Mouse (Mus musculus) CD4-positive helper T cell, adult 2 months (primary cell): ENCODE data around the gene Luzp2.

Experiments used
- DNase-seq: peaks from one replicate; pipeline ENCODE4 v3.0.0-alpha.2; 2012; ENCODE audit warnings: low read depth, missing footprints, low spot score

The Luzp2 gene

DNA sequence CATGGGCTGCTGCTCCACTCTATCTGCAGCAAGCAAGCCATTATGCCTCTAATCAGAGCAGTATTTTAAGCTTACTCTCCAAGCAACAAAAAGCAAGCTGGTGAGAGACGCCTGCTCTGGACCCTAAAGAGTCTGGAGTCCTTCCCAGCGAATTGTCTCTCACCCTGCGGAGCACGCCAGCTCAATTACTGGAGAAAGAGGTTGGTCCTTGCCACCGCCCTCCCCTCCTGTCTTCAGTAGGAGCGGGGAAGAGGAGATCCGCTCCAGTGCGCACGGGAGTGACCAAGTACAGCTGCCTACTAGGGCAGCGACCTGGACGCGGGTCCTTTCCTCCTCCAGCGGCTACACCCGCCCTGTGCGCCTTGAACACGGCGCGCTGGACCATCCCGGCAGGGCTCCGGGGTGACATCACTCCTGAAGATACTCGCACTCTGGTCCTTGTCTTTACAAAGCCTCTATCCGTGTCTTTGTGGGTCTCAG lies at the start of gene Luzp2:
TSS of gene Luzp2 (plus strand) at position 127 of the 480 bp plus-strand sequence.
- no peak for DNase-seq

DNA sequence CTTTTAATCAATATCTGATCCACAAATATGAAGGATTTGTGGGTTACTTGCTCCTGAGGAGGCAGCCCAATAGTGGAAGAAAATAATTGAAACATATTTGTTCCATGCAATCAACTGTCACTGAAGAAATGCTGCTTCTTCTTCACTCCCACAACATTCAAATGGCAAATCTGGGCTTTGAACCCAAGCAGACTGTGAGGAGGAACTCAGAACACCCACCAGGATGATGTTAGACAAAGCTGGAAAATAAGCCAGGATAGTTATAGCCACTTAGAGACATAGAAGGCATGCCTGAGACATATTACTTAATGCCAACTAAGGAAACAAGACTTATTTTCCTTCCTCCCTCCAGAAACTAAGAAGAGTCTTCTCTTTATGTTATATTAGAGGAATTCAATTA lies 47.8 kb upstream of the Luzp2 start:
- no peak for DNase-seq

DNA sequence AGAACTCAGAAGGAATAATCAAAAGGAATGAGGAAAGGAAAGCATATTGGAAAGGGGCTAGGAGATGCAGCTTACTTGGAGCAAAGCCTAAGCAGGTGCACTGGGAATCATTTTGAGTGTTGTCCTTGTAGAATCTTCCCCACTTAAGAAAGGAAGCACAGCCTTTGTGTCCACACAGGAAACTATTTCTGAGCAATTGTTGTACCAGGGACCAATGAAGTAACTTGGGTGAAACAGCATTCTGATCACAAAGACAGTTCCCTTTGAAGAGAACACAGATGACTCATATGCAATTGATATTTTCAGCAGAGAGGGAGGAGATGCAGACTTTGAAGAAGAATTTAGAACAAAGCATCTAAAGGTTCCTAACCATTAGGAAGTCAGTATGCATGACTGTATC lies 16.7 kb upstream of the Luzp2 start:
- DNase-seq: no peak

DNA sequence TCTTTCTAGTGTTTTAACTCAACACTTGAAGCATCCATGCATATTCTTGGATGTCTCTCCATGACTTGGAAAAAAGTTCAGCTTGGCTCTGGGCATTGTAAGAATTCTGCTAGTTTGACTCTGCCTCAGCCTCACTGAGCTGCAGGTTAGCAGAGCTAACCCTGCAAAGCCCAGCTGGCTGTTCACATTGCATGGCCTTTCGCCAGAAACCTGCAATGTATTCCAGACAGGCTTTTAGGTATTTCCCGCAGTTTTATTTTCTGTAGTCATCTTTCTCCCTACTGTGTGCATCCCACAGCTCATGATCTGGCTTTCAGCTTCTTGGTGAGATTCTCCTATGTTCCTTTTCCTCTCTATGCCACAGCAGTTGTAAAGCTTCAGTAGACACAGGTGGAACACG lies 6.5 kb upstream of the Luzp2 start:
- no peak for DNase-seq

DNA sequence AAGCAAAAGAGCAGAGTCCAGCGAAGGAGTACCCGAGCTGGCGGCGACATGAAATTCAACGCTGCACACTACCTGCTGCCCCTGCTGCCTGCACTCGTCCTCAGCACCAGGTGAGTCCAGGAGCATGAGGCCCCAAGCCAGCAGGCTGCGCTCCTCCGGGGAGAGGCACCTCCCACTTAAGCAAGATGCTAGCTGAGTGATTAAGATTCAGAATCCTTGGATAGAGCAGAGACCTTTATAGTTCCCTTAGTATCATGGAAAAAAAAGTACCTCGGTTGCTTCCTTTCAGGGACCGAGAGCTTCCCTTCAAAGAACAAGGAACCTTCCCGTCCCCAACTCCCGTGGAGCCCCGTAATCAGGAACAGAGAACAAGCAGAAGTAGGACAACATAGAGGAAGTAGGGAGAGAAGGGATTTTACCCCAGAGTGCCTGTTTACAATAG lies 634 bp downstream of the Luzp2 start:
- DNase-seq: no peak

DNA sequence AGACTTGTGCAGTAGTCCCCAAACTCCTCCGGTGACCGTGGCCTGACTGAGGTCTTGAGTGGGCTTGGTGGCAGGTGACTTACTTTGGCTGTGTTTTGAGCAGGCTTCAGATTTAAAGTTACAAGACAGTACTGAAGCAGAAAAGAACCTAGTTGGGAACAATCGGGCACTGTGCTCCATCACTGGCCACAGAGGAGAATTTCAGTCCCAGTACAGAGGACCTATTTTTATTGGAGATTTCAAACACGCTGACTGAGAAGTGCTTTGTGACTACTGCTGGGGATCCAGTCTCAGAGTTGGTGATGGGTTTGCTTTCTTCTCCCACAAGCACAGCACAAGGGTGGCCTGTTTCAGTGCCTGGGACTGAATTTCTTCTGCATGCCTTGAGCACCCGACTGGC lies 1.1 kb downstream of the Luzp2 start:
- DNase-seq: no peak

DNA sequence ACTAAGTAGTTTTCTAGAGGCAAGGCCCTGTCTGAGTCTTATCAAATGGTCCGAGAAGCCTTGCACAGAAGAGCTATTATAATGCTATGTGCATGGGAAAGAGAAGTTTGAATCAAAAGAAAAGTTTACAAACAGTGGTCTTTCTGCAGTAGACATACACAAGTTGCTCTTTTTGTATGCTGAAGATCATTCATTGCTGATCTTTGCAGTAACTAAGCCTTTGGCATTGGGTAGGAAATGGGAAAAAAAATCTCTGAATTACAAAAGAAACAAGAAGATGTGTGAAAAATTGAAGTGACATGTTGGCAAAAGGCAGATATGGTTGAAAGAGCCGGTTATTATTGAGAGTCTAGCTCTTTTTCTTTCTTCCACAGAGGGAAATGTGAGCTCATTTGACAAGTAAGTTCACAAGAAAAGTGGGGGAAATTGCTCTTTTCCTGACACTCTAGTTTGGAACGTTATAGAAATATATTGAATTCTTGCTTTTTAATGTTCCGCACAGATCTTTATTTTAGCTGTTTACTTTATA lies 7.6 kb downstream of the Luzp2 start:
- no peak for DNase-seq

DNA sequence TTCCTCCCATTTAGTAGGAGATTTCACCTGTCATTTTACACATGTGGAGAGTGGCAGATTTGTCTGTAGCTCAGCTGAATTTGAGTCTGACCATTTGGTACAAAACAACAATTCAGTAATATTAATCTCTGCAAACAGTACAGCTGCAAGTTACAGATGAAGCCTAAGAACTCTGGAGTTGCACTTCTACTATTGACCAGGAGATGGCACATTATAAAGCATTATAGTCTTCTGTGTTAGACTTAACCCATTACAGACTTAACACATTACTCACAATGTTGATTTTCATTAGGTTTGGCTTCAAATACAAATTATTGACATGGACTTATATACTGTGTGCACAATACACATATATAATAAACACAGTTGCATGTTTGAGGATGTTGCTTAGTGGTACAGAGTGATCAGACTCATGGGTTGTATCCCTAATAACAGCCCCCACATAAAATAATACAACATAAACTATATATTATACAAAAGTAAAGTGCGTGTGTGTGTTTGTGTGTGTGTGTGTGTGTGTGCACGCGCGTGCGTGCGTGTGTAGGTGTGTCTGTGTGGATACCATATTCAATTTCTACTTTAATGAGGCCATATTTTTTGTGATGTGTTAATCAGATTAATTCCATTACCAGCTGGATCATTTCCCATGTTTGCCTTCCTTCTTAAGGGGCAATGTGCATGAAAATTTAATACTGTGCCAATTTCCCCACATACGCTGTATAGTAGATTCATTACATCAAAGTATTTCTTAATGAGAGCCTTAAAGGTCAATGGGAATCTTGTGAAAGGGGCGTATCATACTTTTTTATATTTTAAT lies 10.8 kb downstream of the Luzp2 start:
- no peak for DNase-seq

DNA sequence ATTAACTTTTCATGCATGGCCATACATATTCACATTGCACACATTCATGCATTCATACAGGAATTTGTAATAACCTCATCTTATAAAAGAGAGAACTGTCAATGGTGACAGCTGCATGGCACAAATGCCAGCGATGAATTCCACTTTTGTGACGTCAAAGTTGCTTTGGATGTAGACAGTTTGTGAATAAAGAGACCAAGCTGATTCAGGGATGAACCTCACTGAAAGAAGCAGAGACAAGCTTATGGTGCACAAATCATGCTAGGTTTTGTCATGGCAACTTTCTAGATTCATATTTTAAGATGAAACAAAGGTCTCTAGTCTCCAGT lies 11.4 kb downstream of the Luzp2 start:
- DNase-seq: no peak

DNA sequence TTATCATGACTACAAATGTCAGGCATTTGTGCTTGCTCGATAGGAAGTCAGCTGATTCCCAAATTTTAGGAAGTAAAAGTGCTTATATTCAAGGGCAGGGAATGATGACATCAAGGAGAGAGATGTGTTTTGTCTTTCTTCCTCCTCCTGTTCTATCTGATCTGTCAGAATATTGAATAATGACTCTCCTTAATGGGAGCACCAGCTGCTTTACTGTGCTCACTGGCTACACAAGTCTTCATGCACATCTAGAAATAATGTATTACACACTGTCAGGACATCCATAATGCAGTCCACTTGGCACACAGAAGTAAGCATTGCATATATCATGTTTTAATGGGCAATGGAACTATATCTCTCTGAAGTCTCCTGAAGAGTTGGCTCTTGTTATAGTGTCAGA lies 17.6 kb downstream of the Luzp2 start:
- DNase-seq: no peak

DNA sequence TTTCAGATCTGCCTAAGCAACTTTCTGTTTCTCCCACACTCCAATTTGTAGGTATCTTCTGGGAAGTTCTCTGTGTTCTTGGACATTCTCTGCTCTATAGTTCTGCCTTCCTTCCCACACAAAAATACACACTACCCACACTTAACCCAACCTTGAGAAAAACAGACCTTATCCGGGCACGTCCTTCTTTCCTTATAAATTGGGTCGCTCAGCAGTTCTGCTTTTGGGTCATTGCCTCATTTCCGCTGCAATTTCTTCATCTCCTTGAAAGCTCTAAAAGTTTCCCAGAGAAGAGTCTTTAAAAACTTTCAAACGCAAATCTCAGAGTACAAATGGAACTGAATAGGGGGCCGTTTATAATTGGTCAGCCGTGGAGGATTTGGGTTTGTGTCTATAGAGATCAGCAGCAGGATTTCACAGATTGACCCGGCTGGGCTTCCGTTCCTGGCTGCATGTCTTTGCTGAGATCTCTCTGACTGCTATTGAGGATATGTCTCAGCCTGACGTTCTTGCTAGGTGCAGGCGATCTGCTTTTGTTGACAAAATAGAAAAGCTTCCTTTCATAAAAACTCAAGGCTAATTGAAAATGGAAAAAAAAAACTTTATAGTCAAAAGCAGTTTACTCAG lies 26.0 kb downstream of the Luzp2 start:
- no peak for DNase-seq

DNA sequence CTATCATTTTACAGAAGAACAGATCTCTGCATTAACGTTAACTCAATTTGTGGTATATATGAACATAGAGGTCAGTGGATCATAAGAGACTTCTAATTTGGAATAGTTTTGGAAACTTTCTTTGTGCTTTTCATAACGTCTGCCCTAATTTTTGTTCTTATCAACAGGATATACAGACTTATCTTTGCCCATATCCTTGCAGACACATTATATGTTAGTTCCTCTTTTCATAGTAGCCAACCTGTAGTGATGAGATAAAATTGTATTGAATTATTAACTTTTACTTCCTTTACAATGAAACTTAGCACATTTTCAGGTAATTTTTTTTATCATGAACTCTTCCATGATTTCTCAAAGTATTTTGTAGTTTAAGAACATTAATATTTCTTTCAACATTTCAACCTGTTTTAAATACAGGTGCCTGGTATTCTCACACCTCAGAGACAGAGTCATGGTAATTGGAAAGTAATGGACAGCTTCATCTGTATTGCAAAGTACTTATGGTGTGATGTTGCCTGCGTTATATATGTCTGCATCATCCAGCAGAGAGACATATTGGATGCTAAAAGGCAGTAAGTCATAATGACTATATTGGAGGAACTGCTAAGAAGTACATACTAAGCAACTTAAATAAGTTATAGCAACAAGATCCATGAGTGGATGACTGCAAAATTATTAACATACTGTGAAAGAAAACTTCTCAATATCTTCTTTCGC lies 43.8 kb downstream of the Luzp2 start:
- DNase-seq: no peak

DNA sequence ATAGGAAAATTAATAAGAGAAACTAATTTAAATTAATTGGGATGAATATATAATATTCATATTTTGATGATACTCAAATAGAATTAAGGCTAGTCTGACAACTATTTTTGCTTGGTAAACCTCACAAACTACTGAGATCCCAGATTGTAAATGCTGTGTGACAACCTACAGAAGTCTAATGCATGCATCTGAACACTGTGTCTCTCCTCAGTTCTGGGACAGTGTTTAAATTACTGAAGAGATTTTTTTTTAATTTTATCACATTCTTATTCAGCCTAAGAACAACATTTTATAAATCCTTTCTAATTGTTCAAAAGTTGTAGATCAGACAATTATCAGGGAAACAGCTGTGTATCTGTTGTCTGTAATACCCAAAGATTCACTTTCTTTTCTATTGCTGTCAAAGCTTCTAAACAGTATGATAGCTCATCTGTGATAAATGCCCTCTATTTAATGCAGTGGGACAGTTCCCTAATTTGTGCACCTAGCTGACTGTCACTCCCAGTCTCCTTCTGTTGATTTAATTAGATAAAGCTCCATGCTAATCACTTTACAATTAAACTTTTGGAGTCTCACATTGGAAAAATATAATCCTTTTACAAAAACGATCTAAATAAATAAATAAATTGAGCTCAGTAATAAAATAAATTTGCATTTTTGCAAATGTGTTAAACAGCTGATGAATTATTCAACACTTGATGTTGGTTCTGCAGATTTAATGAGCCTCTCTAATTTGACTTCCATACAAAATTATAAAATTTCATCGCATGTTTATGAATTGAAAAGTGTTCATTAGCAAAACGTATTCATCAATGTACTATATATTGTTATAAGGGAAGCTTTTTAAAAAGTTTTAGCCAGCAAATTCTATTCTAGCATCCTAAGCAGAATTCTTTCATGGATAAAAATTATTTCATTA lies 58.7 kb downstream of the Luzp2 start:
- no peak for DNase-seq

DNA sequence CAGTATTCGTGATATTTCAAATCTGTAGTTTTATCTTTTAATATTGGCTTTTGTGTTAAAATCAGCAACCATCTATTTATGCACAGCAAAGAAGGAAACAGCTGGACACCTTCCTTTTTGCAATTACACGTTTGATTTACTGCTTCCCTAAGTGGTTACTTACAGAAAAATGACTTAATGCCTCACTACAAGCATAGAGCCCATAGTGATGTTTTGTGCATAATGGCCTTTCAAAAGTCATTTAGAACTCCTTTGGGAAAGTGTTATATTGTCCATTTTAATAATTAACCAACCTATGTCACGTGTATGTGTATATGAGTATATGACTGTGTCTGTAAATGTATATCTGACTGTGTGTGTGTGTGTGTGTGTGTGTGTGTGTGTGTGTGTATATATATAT lies 63.3 kb downstream of the Luzp2 start:
- DNase-seq: no peak

DNA sequence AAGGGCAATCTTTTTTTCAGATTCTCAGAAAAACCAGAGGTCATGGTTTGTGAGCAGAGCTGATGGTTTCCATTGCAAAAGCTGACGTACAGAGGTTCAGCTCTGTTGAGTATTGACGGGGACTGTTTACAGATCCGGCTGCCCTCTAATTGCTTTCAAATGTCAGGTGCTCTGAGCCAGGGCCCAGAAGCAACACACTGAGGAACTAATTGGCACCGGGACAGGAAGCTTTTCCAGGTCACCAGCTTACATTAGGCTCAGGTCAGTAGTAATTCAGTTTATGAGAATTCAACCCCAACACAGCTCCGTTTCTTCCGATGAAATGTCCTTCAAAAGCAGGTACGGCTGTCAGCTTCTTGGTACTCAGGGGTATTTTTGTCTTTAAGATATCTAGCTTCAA lies 74.7 kb downstream of the Luzp2 start:
- DNase-seq: no peak

DNA sequence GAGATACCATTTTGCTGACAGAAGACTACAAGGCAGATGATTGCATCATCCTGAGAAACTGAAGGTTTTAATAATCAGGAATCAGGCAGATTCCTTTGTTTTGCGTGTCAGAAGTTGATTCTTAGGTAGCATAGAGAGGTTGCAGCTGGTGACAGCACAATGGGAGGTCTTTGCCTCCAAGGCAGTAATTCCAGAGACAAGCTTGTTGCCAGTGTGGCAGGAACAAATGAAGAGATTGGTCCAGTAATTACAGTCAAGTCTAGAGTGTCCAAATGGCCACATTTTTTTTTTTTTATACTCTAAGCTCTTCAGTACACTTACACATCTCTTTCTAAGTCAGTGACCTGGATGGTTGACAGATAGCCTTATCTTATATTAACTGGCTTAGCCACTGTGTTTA lies 78.7 kb downstream of the Luzp2 start:
- DNase-seq: no peak

DNA sequence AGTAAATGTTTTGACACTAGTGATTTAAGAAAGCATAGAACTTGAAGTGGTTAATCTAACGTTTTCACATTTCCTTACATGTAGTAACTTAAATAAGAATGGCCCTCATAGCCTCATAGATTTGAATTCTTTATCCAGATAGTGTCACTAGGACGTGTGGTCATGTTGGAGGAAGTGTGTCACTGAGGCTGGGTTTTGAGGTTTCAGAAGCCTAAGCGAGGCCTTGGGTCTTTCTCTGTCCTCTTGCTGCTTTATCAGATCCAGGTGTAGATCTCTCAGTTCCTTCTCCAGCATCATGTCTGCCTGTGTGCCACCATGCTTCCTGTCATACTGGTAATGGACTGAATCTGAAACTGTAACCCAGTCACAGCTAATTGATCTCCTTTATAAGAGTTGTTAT lies 86.7 kb downstream of the Luzp2 start:
- no peak for DNase-seq

DNA sequence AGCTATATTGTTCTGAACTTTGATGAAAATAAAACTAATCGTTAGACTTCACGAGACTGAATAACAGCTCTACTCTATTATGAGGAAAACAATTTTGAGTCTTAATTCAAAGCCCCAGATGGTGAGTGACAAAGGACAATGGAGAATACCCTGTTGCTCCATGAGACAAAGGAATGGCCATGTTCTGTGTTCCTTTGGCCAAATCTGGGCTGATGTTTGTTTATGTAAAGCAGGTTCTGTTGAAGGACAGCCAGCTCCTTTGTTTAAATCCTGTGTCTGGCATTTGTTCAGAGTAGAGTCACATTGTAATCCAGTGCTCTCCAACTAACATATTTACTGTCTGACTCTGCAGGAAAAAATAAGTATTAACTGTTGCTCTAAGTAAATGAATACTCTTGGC lies 121.5 kb downstream of the Luzp2 start:
- no peak for DNase-seq

DNA sequence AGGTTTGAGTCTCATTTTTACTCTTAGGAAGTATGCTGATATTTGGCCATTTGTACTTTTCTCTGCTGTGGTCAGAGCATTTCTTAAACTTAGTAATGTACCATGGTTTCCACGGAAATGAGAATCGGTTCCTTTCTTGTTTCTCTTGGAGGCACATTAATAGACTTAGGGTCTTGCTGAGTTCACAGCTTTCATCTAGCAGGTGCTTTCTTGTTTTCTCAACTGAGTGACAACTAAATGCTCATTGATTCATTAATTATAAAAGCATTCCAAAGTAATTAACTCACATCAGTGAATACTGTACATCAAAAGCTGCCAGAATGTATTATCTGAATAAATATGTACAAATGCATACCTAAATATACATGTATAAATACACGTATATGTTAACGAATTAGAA lies 127.4 kb downstream of the Luzp2 start:
- DNase-seq: no peak

DNA sequence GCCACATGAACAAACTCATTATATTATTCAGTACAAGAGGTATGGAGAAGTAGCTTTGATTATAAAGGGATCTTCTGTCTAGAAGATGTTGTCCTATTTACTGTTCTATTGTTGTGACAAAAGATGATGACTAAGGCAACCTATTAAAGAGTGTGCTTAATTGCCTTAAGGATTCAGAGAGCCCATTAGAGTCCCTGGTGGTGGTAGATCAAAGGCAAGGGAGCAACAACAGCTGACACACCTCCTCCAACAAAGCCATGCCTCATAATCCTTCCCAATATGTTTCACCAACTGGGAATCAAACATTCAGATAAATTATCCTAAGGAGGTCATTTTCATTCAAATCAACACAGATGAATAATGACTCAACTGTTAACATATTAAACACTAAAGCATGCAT lies 142.1 kb downstream of the Luzp2 start:
- DNase-seq: no peak

DNA sequence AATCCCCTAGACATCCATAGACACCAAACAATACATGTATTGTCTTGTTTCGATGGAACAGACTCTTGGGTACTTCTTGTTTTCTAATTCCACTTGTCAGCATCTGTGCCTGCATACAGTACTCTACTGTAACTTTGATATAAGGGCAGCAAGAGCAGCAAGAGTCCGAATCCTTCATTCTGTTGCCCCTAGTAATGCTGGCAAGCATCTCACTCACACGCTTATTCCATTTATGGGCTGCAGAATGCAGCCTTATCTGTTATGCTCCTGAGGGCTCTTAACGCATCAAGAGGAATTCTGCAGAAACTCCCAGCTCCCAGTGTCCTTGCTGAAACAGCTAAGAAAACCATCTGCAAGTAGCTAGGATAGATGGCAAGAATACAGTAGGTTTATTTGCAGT lies 145.3 kb downstream of the Luzp2 start:
- DNase-seq: no peak
